Mouse (Mus musculus) ES-E14 (cell line): ENCODE results near the gene Sh3gl2. TPM values are rescaled to one million over a fixed set of nuclear protein-coding genes. Genes with fewer than 3 reads are reported as not detected.

Experiments
- DNase-seq: peaks from one replicate; pipeline ENCODE4 v3.0.0-alpha.2; 2013; ENCODE audit warnings: low read depth, low spot score
- H3K27ac ChIP-seq: 2 replicates; pipeline ENCODE4 v1.5.1; 2012; ENCODE audit warnings: low read depth, mild to moderate bottlenecking, low read length, moderate library complexity, mixed read lengths; ENCODE audit not compliant: poor library complexity, insufficient read depth, severe bottlenecking
- H3K36me3 ChIP-seq: 2 replicates; pipeline ENCODE4 v1.6.1; 2012; ENCODE audit warnings: mild to moderate bottlenecking, low read length, moderate library complexity, mixed read lengths; ENCODE audit not compliant: control insufficient read depth, poor library complexity, insufficient read depth, severe bottlenecking
- H3K4me1 ChIP-seq, 2 experiments: fragments of 150-350 bp in 1 of 2; sonication (generic) in 1 of 2; 2 replicates each; pipeline ENCODE4 v1.6.1; 2012; ENCODE audit warnings: low read length in 2 of 2, mild to moderate bottlenecking in 1 of 2, mixed read lengths in 1 of 2; ENCODE audit not compliant: control insufficient read depth in 2 of 2, insufficient read depth in 2 of 2, poor library complexity in 1 of 2
- H3K4me3 ChIP-seq, 2 experiments: fragments of 150-350 bp in 1 of 2; sonication (generic) in 1 of 2; 2 replicates each; pipeline ENCODE4 v1.5.1; 2012; ENCODE audit warnings: low read length in 2 of 2, low read depth in 1 of 2, mild to moderate bottlenecking in 1 of 2, mixed read lengths in 1 of 2; ENCODE audit not compliant: insufficient read depth in 1 of 2, poor library complexity in 1 of 2, severe bottlenecking in 1 of 2
- H3K9ac ChIP-seq: 2 replicates; pipeline ENCODE4 v1.6.1; 2012; ENCODE audit warnings: low read depth, mild to moderate bottlenecking, low read length, mixed read lengths; ENCODE audit not compliant: poor library complexity, insufficient read depth, severe bottlenecking
- H3K9me3 ChIP-seq: fragments of 150-350 bp; sonication (generic); 2 replicates; pipeline ENCODE4 v1.6.1; 2012; ENCODE audit warnings: low read depth, mild to moderate bottlenecking, low read length; ENCODE audit not compliant: control insufficient read depth, insufficient read depth
- CHD2 ChIP-seq: IDR thresholded peaks from 2 replicates; pipeline ENCODE4 v1.6.1; 2014; ENCODE audit warnings: mild to moderate bottlenecking, low read depth, low read length, inconsistent platforms
- HCFC1 ChIP-seq: IDR thresholded peaks from 2 replicates; pipeline ENCODE4 v1.6.1; 2012; ENCODE audit warnings: low read length, inconsistent platforms, borderline replicate concordance; ENCODE audit not compliant: insufficient read depth
- MAFK ChIP-seq: IDR thresholded peaks from 2 replicates; pipeline ENCODE4 v1.6.1; 2014; ENCODE audit warnings: mild to moderate bottlenecking, low read depth, low read length, inconsistent platforms; ENCODE audit not compliant: insufficient read depth
- ZC3H11A ChIP-seq: IDR thresholded peaks from 2 replicates; pipeline ENCODE4 v1.6.1; 2012; ENCODE audit warnings: low read depth, mild to moderate bottlenecking, inconsistent platforms, low read length, borderline replicate concordance
- ZNF384 ChIP-seq: IDR thresholded peaks from 2 replicates; pipeline ENCODE4 v1.6.1; 2012; ENCODE audit warnings: low read depth, low read length, inconsistent platforms
- in situ Hi-C, 2 experiments: fragments of 600-800 bp; cut with MboI; formaldehyde crosslinking; loops; one replicate each; pipeline ENCODE4 v1.15.1; 2025; ENCODE audit warnings: low sequenced_read_pairs in 2 of 2, inconsistent platforms in 1 of 2; ENCODE audit not compliant: unreplicated experiment in 2 of 2
- total RNA-seq: library from RNA; depleted of rRNA; stranded (reverse); fragments of 300-350 nt; gene quantifications from 2 replicates; pipeline ENCODE4 v1.2.3, GENCODE M21; 2012

Sh3gl2 gene
- total RNA-seq, 1 experiment: 12.1 TPM

DNA sequence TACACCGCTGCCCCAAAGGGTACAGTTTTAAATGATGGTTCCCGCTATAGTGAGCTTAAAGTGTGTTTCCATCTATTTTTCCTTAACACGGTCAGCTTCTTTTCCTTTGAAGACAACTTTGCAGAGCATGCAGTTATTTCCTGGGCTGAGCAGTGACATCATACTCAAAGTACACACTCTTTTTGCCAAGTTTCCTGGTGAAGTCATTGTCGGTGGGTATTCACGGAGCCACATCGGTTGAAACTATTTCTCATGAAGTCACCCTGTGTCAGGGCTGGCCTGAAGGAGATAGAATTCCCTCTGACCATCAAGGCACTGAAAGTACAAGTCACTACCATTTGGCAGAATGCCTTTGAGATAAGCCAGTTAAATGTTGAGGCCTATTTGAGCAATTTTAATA is 354.8 kb downstream of the Sh3gl2 start:
- no peak for DNase-seq
- H3K9ac ChIP-seq: no peak overlapping the region
- no peak overlapping the region for H3K4me3 ChIP-seq
- H3K9me3 ChIP-seq: no peaks in the 10 kb centered on the region
- in situ Hi-C loops: no loop called here
- no peaks in the 10 kb centered on the region for H3K4me1 ChIP-seq
- TF ChIP-seq ZC3H11A (no peak), MAFK (no peak), ZNF384 (no peak), CHD2 (no peak), HCFC1 (no peak)
- no peaks in the 10 kb centered on the region for H3K36me3 ChIP-seq
- H3K27ac ChIP-seq: no peak overlapping the region

- Histone ChIP-seq H3K9me3 (no peaks in the 10 kb centered on the region), H3K4me3 (no peak overlapping the region), H3K9ac (no peak overlapping the region), H3K4me1 (no peaks in the 10 kb centered on the region), H3K36me3 (no peaks in the 10 kb centered on the region), H3K27ac (no peak overlapping the region)
- no peak for TF ChIP-seq HCFC1
- no peak for TF ChIP-seq ZC3H11A
- TF ChIP-seq MAFK: no peak
- TF ChIP-seq CHD2: no peak
- TF ChIP-seq ZNF384: no peak
- no peak for DNase-seq
- in situ Hi-C loops: no loop called here
Observed at GRCm38 (mm10) chr4:85585426-85585825, 380.5 kb downstream of the Sh3gl2 start.

DNA sequence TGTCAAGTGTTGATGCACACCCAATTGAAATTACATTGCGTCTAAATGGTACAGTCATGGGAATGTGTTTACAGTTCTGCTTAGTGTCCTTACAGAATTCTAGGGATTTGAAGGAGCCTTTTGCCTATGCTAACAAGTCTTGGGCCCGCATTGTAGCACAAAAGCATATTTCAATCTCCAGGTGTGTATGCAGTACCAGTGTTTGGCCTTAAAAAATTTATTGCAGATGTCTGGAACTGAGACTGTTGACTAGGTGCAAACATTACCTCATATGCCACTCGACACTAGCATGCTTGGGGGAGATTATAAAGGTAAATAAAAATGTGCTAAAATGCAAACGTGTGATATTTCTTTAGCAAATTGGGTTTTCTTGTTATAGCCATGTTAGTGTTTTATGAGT is 384.0 kb downstream of the Sh3gl2 start:
- H3K9me3 ChIP-seq: no peaks in the 10 kb centered on the region
- no peaks in the 10 kb centered on the region for H3K4me1 ChIP-seq
- in situ Hi-C loops: no loop called here
- H3K36me3 ChIP-seq: no peaks in the 10 kb centered on the region
- TF ChIP-seq ZC3H11A: no peak
- TF ChIP-seq ZNF384: no peak
- TF ChIP-seq CHD2: no peak
- TF ChIP-seq MAFK: no peak
- no peak for TF ChIP-seq HCFC1
- DNase-seq: no peak
- H3K9ac ChIP-seq: no peak overlapping the region
- no peak overlapping the region for H3K27ac ChIP-seq
- H3K4me3 ChIP-seq: no peak overlapping the region

GRCm38 (mm10) chr4:85591037-85591436 is 386.1 kb downstream of the Sh3gl2 start:
- no peak overlapping the region for H3K9ac ChIP-seq
- TF ChIP-seq MAFK (no peak), HCFC1 (no peak), CHD2 (no peak), ZC3H11A (no peak), ZNF384 (no peak)
- H3K4me3 ChIP-seq: no peak overlapping the region
- DNase-seq: no peak
- no peaks in the 10 kb centered on the region for H3K9me3 ChIP-seq
- in situ Hi-C loops: no loop called here
- H3K4me1 ChIP-seq: no peaks in the 10 kb centered on the region
- no peaks in the 10 kb centered on the region for H3K36me3 ChIP-seq
- H3K27ac ChIP-seq: no peak overlapping the region

- Histone ChIP-seq H3K4me3 (no peak overlapping the region), H3K9ac (no peak overlapping the region), H3K27ac (no peak overlapping the region), H3K36me3 (no peaks in the 10 kb centered on the region), H3K9me3 (no peaks in the 10 kb centered on the region), H3K4me1 (no peaks in the 10 kb centered on the region)
- in situ Hi-C loops: no loop called here
- TF ChIP-seq CHD2: no peak
- no peak for TF ChIP-seq HCFC1
- TF ChIP-seq MAFK: no peak
- TF ChIP-seq ZNF384: no peak
- TF ChIP-seq ZC3H11A: no peak
- no peak for DNase-seq
Observed at GRCm38 (mm10) chr4:85594159-85594558, 389.2 kb downstream of the Sh3gl2 start.
